Mouse (Mus musculus) small intestine, adult 2 months (tissue): ENCODE data around the gene Ipo5. TPM values are rescaled to one million over a fixed set of nuclear protein-coding genes. Genes with fewer than 3 reads are reported as not detected.

Experiments
- H3K27ac ChIP-seq: fragments of 200-500 bp; 2 replicates; pipeline ENCODE4 v1.5.1; 2012; ENCODE audit warnings: low read depth, low read length, control low read depth, inconsistent platforms; ENCODE audit not compliant: insufficient read depth
- H3K27me3 ChIP-seq: fragments of 200-500 bp; 2 replicates; pipeline ENCODE4 v1.6.1; 2012; ENCODE audit warnings: mild to moderate bottlenecking, moderate library complexity, low read length, inconsistent platforms; ENCODE audit not compliant: control insufficient read depth, insufficient read depth
- H3K36me3 ChIP-seq: fragments of 200-500 bp; 2 replicates; pipeline ENCODE4 v1.6.1; 2012; ENCODE audit warnings: mild to moderate bottlenecking, low read length, control low read depth, inconsistent platforms; ENCODE audit not compliant: control insufficient read depth, insufficient read depth
- H3K4me1 ChIP-seq: fragments of 200-500 bp; 2 replicates; pipeline ENCODE4 v1.6.1; 2012; ENCODE audit warnings: low read length, inconsistent platforms, mixed read lengths; ENCODE audit not compliant: control insufficient read depth, insufficient read depth, insufficient read length
- H3K4me3 ChIP-seq: fragments of 200-500 bp; 2 replicates; pipeline ENCODE4 v1.5.1; 2012; ENCODE audit warnings: low read depth, mild to moderate bottlenecking, control low read depth, inconsistent platforms, low read length, moderate library complexity
- CTCF ChIP-seq: fragments of 200-500 bp; IDR thresholded peaks from 2 replicates; pipeline ENCODE4 v1.5.1; 2012; ENCODE audit warnings: low read depth, mild to moderate bottlenecking, control low read depth, inconsistent platforms, low read length, moderate library complexity, mixed read lengths; ENCODE audit not compliant: insufficient replicate concordance, insufficient read length; ENCODE audit errors: extremely low read depth
- POLR2A ChIP-seq: fragments of 200-500 bp; IDR thresholded peaks from 2 replicates; pipeline ENCODE4 v1.6.1; 2012; ENCODE audit warnings: low read depth, mild to moderate bottlenecking, control low read depth, inconsistent platforms, low read length, moderate library complexity
- whole genome bisulfite sequencing: fragments of 180-500 bp; shearing (Covaris S2); methylation state at CpG from one replicate; pipeline ENCODE4 v1.1.7; 2018; 5-methylcytosine and 5-hydroxymethylcytosine counted together
- polyA plus RNA-seq: library from polyadenylated mRNA; depleted of rRNA; stranded (reverse); fragments of >200 nt; gene quantifications from 2 replicates; pipeline ENCODE4 v1.2.3, GENCODE M21; 2012; rRNA removed

Gene Ipo5
- polyA plus RNA-seq, 1 experiment, result 6.0 TPM

DNA sequence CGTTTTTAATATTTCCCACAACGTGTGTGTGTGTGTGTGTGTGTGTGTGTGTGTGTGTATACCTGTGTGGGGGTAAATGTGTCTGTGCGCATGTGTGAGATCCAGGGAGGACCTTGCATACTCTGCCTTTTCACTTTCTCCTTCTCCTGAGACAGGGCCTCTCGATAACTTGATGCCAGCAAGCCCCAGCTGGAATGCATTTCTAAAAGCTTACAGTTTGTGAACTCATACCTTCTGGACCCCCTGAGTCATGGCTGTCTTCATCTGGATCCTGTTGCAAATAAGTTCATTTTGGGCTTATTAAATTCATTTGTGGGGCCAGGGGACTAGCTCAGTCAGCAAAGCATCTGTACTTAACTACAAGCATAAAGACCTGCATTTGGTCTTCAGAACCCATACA is 57.7 kb downstream of the Ipo5 start:
- no peaks in the 10 kb centered on the region for H3K36me3 ChIP-seq
- no peaks in the 10 kb centered on the region for H3K4me1 ChIP-seq
- TF ChIP-seq POLR2A, result no peak
- TF ChIP-seq CTCF, result no peak
- H3K4me3 ChIP-seq, result no peak overlapping the region
- H3K27ac ChIP-seq, result no peak overlapping the region
- 88% methylated on average over 4 of the region's 4 CpGs for WGBS
- H3K27me3 ChIP-seq, result no peaks in the 10 kb centered on the region

DNA sequence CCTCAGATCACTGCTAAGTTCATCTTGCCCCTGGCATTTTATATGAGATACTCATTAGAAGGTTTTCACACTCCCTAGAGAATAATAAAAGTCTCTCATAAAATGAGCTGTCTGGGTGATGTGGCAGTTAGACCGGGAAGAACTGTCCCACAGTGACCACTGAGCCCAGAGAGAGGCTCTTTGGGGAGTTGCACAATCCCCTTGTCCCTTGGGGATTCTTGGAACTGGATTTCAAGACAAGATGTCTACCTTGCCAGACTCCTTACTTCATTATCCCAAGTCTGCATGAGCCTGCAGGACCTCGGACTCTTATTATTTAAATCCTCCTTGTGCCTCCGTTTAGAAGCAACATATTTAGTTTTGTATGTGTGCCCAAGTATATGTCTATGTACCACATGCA is 58.6 kb downstream of the Ipo5 start:
- Histone ChIP-seq H3K4me1 (no peaks in the 10 kb centered on the region), H3K27ac (no peak overlapping the region), H3K27me3 (no peaks in the 10 kb centered on the region), H3K4me3 (no peak overlapping the region), H3K36me3 (no peaks in the 10 kb centered on the region)
- TF ChIP-seq CTCF (no peak), POLR2A (no peak)
- 76% methylated on average over 3 of the region's 3 CpGs for WGBS

DNA sequence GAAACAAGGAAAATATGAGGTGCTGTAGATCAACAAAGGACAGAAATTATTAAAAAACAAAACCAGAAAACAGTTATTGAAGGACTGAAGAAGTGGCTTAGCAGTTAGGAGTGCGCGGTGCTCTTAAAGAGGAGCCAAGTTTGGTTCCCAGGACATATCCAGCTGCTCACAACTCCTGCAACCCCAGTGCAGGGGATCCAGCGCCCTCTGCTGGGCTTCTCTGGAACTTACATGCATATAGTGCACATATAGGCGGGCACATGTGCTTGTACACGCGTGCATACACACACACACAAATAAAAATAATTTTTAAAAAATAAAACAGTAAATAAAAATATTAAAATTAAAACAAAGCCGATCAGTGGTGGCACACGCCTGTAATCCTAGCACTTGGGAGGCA is 59.6 kb downstream of the Ipo5 start:
- Histone ChIP-seq H3K27me3 (no peaks in the 10 kb centered on the region), H3K4me3 (no peak overlapping the region), H3K4me1 (no peaks in the 10 kb centered on the region), H3K36me3 (no peaks in the 10 kb centered on the region), H3K27ac (no peak overlapping the region)
- TF ChIP-seq POLR2A (no peak), CTCF (peak; percentile 53; the same call in 1 of the 2 replicates)
- WGBS, result 81% methylated on average over 8 of the region's 8 CpGs

DNA sequence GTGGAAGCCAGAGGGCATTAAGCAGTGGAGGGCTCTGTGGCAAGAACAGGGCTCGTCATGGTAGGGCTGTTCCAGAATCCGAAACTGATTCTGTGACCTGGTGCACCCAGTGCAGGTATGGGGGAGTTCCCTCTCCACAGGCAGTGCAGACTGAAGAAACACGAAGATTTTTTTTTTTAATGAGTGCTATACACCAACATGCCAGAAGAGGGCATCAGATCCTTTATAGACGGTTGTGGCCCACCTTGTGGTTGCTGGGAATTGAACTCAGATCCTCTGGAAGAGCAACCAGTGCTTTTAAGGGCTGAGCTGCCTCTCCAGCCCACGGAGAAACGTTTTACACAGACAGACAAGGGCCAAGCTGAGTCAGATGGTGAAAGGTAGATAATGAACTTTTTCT is 60.3 kb downstream of the Ipo5 start:
- TF ChIP-seq POLR2A, result no peak
- TF ChIP-seq CTCF, result peak; percentile 38; the same call in 1 of the 2 replicates
- WGBS, result 68% methylated on average over 6 of the region's 6 CpGs
- Histone ChIP-seq H3K4me3 (no peak overlapping the region), H3K27ac (no peak overlapping the region), H3K36me3 (no peaks in the 10 kb centered on the region), H3K27me3 (no peaks in the 10 kb centered on the region), H3K4me1 (no peaks in the 10 kb centered on the region)

- Histone ChIP-seq H3K4me1 (no peaks in the 10 kb centered on the region), H3K27me3 (no peaks in the 10 kb centered on the region), H3K36me3 (no peaks in the 10 kb centered on the region), H3K4me3 (no peak overlapping the region), H3K27ac (no peak overlapping the region)
- WGBS, result 59% methylated on average over 3 of the region's 3 CpGs
- TF ChIP-seq POLR2A (no peak), CTCF (peak; percentile 27; the same call in 1 of the 2 replicates)
These were observed 68.5 kb downstream of the Ipo5 start for GRCm38 (mm10) chr14:120979559-120979958.

DNA sequence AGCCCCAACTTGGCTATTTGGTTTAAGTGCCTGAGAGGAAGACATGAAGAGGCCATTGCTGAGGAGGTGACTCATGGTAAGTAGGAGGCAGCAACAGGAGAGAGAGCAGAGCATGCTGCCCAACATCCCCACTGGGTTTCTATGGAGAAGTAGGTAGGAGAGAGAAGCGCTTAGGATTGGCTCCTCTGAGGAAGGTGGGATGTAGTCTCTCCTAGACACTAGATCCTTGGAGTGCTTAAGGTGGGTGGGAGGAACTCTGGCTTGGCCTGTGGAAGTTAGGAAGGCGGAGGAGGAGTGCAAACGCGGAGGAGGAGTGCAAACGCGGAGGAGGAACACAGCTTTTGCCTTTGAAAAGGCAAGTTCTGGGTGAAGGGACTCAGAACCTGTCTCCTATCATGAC is 78.1 kb downstream of the Ipo5 start:
- no peak overlapping the region for H3K4me3 ChIP-seq

More for the DNA sequence above, 78.1 kb downstream of the Ipo5 start:
- Histone ChIP-seq H3K27me3 (no peaks in the 10 kb centered on the region), H3K27ac (no peak overlapping the region), H3K36me3 (no peaks in the 10 kb centered on the region), H3K4me1 (no peaks in the 10 kb centered on the region)
- no peak for TF ChIP-seq CTCF
- no peak for TF ChIP-seq POLR2A
- 71% methylated on average over 6 of the region's 6 CpGs for WGBS

Other genes with a start within 250 kb of the Ipo5 start
- 5.9 and 12.4 TPM in 2 replicates for gene Farp1, start 124.0 kb downstream of the Ipo5 start, polyA plus RNA-seq